Mouse (Mus musculus) embryonic fibroblast, embryonic 13.5 days (primary cell): Measurements from ENCODE around the gene Sema4a.

Experiments used
- CTCF ChIP-seq: IDR thresholded peaks from 2 replicates; pipeline ENCODE4 v1.5.1; 2011; ENCODE audit warnings: mild to moderate bottlenecking, control low read depth, low read length, moderate library complexity, borderline replicate concordance; ENCODE audit not compliant: insufficient read depth
- POLR2A ChIP-seq: IDR thresholded peaks from 2 replicates; pipeline ENCODE4 v1.6.1; 2011; ENCODE audit warnings: low read depth, mild to moderate bottlenecking, control low read depth, low read length, moderate library complexity

DNA sequence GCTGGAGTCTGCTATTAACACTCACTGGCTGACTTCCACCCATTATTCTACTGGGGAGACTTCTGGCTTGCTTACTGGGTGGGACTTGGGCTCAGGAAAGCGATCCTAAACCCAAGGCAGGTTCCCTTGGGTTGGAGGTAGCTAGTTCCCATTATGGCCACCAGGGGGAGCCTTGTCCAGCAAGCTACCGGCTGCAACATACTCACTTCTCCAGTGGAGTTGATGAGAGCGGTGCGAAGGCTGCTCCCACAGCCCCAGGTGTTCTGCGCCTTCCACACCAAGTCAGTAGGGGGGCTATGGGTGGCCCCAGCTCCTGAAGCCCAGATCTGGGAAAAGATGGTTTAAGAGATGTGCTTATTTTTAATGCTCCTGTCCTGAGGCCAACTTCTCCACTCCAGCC lies 22.6 kb upstream of the Sema4a start:
- peak; percentile 86 for TF ChIP-seq CTCF
- TF ChIP-seq POLR2A: no peak
